Mouse (Mus musculus) embryonic fibroblast, embryonic 13.5 days (primary cell): Measurements from ENCODE around the gene Tax1bp3. TPM values are rescaled to one million over a fixed set of nuclear protein-coding genes. Genes with fewer than 3 reads are reported as not detected.
A peak's percentile ranks its signal among the peaks of the same experiment; 100 is the strongest.

Source experiments
- H3K27ac ChIP-seq: 2 replicates; pipeline ENCODE4 v1.5.1; 2012; ENCODE audit warnings: low read length, control low read depth, inconsistent platforms; ENCODE audit not compliant: insufficient read depth
- H3K4me1 ChIP-seq: 2 replicates; pipeline ENCODE4 v1.6.1; 2011; ENCODE audit warnings: low read length; ENCODE audit not compliant: control insufficient read depth, insufficient read depth
- H3K4me3 ChIP-seq: 2 replicates; pipeline ENCODE4 v1.5.1; 2011; ENCODE audit warnings: mild to moderate bottlenecking, control low read depth, low read length; ENCODE audit not compliant: insufficient read depth
- CTCF ChIP-seq: IDR thresholded peaks from 2 replicates; pipeline ENCODE4 v1.5.1; 2011; ENCODE audit warnings: mild to moderate bottlenecking, control low read depth, low read length, moderate library complexity, borderline replicate concordance; ENCODE audit not compliant: insufficient read depth
- POLR2A ChIP-seq: IDR thresholded peaks from 2 replicates; pipeline ENCODE4 v1.6.1; 2011; ENCODE audit warnings: low read depth, mild to moderate bottlenecking, control low read depth, low read length, moderate library complexity
- polyA plus RNA-seq: library from polyadenylated mRNA; stranded (reverse); fragments of >200 nt; gene quantifications from 2 replicates; pipeline ENCODE4 v1.2.4, GENCODE M21; 2011; ENCODE audit warnings: low read depth; ENCODE audit not compliant: missing spikeins, insufficient read length

Tax1bp3 gene
- polyA plus RNA-seq, 1 experiment, result 131 TPM

DNA sequence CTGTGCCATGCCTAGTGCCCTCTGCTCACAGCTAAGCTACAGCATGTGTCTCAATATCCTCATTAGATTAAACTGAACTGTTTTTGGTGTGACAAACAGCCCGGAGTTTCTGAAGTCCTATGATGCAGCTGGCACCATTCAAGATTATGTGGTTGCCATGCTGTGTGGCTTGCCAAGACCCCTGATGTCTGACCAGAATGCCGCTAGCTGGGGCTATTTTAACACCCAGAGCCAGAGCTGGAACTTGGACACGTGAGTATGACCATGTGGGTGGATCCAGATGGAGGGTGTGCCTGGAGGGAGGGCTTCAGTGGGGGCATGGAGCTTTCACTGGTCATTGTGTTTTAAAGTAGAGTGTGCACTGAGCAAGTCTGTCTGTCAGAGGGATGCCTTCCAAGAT, 37.1 kb downstream of the Tax1bp3 start:
- Histone ChIP-seq H3K4me3 (no peak overlapping the region), H3K27ac (no peak overlapping the region), H3K4me1 (no peaks in the 10 kb centered on the region)
- TF ChIP-seq CTCF (no peak), POLR2A (no peak)

DNA sequence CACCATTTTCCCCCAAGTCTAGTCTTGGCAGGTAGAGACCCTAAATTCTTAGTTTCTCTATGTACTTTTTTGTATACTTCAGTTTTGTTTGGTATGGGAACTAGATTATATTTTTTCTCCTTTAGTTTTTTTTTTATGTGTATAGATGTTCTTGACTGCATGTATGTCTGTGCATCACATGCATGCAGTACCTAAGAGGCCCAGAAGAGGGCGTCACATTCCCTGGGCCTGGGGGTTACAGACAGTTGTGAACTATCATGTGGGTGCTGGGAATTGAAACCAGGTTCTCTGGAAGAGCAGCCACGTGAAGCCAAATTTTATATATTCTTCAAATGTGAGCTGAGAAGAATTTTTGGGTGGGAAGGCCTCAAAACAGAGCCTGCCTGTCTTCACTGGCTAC, 42.8 kb downstream of the Tax1bp3 start:
- Histone ChIP-seq H3K4me1 (peaks cover 7% of the 10 kb centered on the region), H3K4me3 (no peak overlapping the region), H3K27ac (no peak overlapping the region)
- TF ChIP-seq POLR2A (no peak), CTCF (no peak)

DNA sequence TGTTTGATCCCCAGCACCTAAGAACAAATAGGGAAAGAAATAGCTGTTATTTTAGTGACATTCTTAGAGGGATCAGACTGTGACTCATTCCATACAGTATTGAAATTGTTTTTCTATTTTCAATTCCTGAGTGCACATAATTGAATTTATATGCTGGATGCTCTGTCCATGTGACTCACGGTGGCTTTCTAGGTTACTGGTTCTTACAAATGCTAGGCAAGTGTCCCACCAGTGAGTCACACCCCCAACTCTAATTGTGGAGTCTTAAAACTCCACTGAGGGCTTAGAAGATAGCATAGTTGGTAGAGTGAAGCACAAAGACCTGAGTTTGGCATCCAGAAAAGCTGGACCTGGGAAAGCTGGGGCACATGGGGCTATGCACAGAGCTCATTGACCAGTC, 43.8 kb downstream of the Tax1bp3 start:
- H3K4me3 ChIP-seq, result no peak overlapping the region
- H3K27ac ChIP-seq, result peak overlapping the region; percentile 87
- TF ChIP-seq POLR2A (no peak), CTCF (no peak)
- peaks cover 7% of the 10 kb centered on the region for H3K4me1 ChIP-seq

DNA sequence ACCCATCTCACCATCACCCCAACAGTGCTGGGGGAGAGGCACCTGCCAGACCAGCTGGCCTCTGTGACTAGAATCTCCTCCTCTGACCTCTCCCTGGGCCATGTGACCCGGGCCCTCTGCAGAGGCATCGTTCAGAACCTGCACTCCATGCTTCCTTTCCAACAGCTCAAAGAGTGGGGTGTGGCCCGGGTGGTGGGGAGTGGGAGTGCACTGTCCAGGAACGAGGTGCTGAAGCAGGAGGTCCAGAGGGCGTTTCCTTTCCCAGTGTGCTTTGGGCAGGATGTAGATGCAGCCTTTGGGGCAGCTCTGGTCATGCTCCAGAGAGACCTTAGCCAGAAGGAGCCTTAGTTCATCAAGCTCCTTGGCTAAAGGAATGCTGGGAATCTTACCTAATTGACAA, 46.0 kb downstream of the Tax1bp3 start:
- Histone ChIP-seq H3K4me3 (no peak overlapping the region), H3K27ac (no peak overlapping the region), H3K4me1 (peaks cover 7% of the 10 kb centered on the region)
- TF ChIP-seq POLR2A (no peak), CTCF (no peak)

DNA sequence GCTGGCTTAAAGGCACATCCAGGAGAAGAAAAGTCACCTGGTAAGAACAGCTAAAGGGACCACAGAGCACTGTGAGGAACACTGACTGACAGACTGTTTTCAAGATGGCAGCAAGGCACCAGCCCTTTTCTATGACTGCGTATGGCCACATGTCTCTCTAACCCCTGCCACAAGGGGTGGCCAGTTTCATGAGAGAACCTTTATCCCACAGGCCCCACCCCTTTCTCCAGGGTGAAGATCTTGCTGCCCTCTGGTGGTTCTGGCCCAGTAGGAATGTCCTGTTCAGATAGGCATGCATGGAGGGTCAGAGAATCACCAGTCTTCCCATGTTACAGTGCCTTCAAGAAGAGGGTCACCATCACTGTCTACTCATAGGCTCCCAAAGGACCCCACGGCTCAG, 47.1 kb downstream of the Tax1bp3 start:
- H3K4me1 ChIP-seq, result peaks cover 7% of the 10 kb centered on the region
- no peak for TF ChIP-seq POLR2A
- no peak for TF ChIP-seq CTCF
- H3K27ac ChIP-seq, result no peak overlapping the region
- H3K4me3 ChIP-seq, result no peak overlapping the region

DNA sequence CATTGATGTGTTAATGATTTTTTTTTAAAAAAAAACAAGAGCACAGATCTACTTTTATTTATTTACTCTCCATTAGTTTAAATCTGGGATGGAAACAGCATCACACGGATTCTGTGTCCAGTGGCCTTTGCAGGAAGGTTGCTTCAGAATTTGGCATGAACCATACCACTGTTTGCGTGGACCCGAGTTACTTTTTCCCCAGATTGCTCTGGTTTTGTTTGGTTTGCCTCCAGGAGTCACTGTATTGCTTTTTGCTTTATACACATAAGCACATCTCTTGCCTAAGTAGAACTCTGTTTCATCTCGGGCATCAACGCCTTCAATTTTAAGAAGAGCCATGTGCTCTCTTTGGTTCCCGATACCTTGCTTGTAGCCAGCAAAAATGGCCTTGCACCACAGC, 49.0 kb downstream of the Tax1bp3 start:
- TF ChIP-seq POLR2A (no peak), CTCF (no peak)
- Histone ChIP-seq H3K4me3 (no peak overlapping the region), H3K27ac (no peak overlapping the region), H3K4me1 (peaks cover 4% of the 10 kb centered on the region)

DNA sequence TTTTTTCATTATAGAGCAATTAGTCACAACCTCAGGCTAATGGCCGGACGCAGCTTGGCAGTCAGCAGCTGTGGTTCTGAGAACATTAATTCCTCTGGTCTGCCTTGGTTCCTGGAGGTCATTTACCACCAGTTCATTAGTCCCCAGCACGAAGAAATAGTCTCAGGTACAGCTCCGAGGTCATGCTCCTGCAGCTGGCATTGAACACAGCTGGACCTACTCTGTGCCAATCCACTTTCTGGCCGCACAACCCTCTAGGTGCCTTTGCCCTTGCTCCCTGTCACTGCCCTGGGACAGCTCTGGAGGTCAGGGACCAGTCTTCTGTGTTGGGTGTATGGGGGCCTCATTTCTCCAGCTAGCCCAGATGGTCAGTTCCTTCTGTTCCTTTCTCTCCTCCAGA, 52.0 kb downstream of the Tax1bp3 start:
- TF ChIP-seq POLR2A (no peak), CTCF (no peak)

DNA sequence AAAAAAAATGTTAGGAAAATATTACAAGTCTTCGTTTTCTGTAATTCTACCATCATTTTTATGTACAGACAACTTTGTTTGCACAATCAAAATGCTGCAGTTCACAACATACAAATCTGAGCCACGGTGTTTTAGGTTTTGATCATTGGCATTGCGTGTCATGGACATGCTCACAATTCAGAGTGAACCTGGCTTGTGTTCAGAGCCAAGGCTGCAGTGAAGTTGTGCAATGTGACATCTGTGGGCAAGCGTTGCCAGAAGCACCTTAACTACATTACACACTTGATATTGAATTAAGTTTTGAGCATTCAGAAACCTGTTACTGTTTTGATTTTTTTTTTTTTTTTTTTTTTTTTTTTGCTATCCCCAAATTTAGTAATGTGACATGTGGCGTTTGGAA, 53.2 kb downstream of the Tax1bp3 start:
- Histone ChIP-seq H3K4me1 (no peaks in the 10 kb centered on the region), H3K4me3 (no peak overlapping the region), H3K27ac (no peak overlapping the region)
- TF ChIP-seq CTCF, result no peak
- no peak for TF ChIP-seq POLR2A

More for the DNA sequence above, 52.0 kb downstream of the Tax1bp3 start:
- Histone ChIP-seq H3K4me3 (no peak overlapping the region), H3K4me1 (no peaks in the 10 kb centered on the region), H3K27ac (0 out of 2 replicates have a peak overlapping the region, but pooled peaks have one; percentile 4)

DNA sequence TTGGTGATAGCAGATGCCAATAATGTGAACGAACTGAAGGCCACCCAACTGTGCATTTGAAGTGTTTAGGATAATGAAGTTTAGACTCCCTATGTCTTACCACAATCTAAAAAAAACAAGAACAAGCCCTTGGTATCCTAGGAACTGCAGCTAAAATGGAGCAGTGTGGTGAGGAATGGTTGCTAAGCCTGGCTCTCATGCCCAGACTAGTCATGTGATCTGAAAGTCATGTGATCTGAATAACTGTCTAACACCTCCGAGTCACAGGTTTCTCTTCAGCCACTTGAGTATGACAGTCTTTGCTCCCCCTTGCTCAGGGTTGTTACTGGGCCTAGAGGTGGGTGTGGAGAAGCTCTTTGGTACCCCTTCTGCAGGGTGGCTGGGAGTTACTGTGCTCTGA, 55.6 kb downstream of the Tax1bp3 start:
- H3K4me1 ChIP-seq, result peaks cover 10% of the 10 kb centered on the region; the same call in 1 of the 2 replicates
- no peak overlapping the region for H3K27ac ChIP-seq
- TF ChIP-seq CTCF (no peak), POLR2A (no peak)
- no peak overlapping the region for H3K4me3 ChIP-seq

Other genes with a start within 250 kb of the Tax1bp3 start
- 0.30 TPM in 1 of 2 replicates, not detected in the other for gene Atp2a3, start 215.9 kb upstream of the Tax1bp3 start, polyA plus RNA-seq
- not detected in 2 replicates for gene P2rx1, start 178.0 kb upstream of the Tax1bp3 start, polyA plus RNA-seq
- 4.2 and 6.7 TPM in 2 replicates for gene Camkk1, start 158.1 kb upstream of the Tax1bp3 start, polyA plus RNA-seq
- 10.2 and 11.1 TPM in 2 replicates for gene Ncbp3, start 129.3 kb upstream of the Tax1bp3 start, polyA plus RNA-seq
- not detected in 2 replicates for gene Itgae, start 86.5 kb upstream of the Tax1bp3 start, polyA plus RNA-seq
- 5.6 and 6.4 TPM in 2 replicates for gene Haspin, start 38.8 kb upstream of the Tax1bp3 start, polyA plus RNA-seq
- 4.2 and 4.5 TPM in 2 replicates for gene P2rx5, start 16.7 kb upstream of the Tax1bp3 start, polyA plus RNA-seq
- gene Emc6, start within 50 bp of the Tax1bp3 start, polyA plus RNA-seq, result 37.9 and 40.7 TPM in 2 replicates
- 17.9 and 22.1 TPM in 2 replicates for gene Ctns, start 22.0 kb downstream of the Tax1bp3 start, polyA plus RNA-seq
- 2.2 and 2.4 TPM in 2 replicates for gene Shpk, start 22.4 kb downstream of the Tax1bp3 start, polyA plus RNA-seq
- gene Trpv1, start 57.2 kb downstream of the Tax1bp3 start, polyA plus RNA-seq, result not detected in 2 replicates
- not detected in 2 replicates for gene Trpv3, start 90.3 kb downstream of the Tax1bp3 start, polyA plus RNA-seq
- 0.30 and 0.53 TPM in 2 replicates for gene Aspa, start 152.5 kb downstream of the Tax1bp3 start, polyA plus RNA-seq
- not detected in 2 replicates for gene Gm49340, start 152.7 kb downstream of the Tax1bp3 start, polyA plus RNA-seq
- gene Spata22, start 152.7 kb downstream of the Tax1bp3 start, polyA plus RNA-seq, result not detected in 2 replicates
- gene Olfr20, start 173.7 kb downstream of the Tax1bp3 start, polyA plus RNA-seq, result not detected in 2 replicates
- gene Olfr376, start 194.2 kb downstream of the Tax1bp3 start, polyA plus RNA-seq, result not detected in 2 replicates
- gene Olfr1, start 222.5 kb downstream of the Tax1bp3 start, polyA plus RNA-seq, result not detected in 2 replicates